Mouse (Mus musculus) G1E (cell line): Measurements from ENCODE around the gene Fblim1. TPM values are rescaled to one million over a fixed set of nuclear protein-coding genes. Genes with fewer than 3 reads are reported as not detected.

Experiments used
- ATAC-seq: 2 replicates; pipeline ENCODE4 v1.8.0; 2016; ENCODE audit warnings: mild to moderate bottlenecking; ENCODE audit not compliant: insufficient number of reproducible peaks, poor library complexity, low FRiP score, severe bottlenecking; ENCODE audit errors: extremely low read depth
- DNase-seq: peaks from one replicate; pipeline ENCODE4 v3.0.0; 2012; ENCODE audit warnings: low spot score
- H3K27me3 ChIP-seq: 2 replicates; pipeline ENCODE4 v1.6.1; 2012; ENCODE audit warnings: mild to moderate bottlenecking, low read length, inconsistent platforms; ENCODE audit not compliant: insufficient read depth
- H3K36me3 ChIP-seq: replicated peaks from 2 replicates; pipeline ENCODE3; 2012; ENCODE audit warnings: mild to moderate bottlenecking, inconsistent platforms
- H3K4me1 ChIP-seq: 2 replicates; pipeline ENCODE4 v1.6.1; 2012; ENCODE audit warnings: low read depth, low read length, inconsistent platforms, mixed read lengths; ENCODE audit not compliant: insufficient read depth
- H3K4me3 ChIP-seq: 2 replicates; pipeline ENCODE4 v1.5.1; 2012; ENCODE audit warnings: low read depth, mild to moderate bottlenecking, inconsistent platforms, low read length, moderate library complexity, mixed read lengths
- H3K9me3 ChIP-seq: replicated peaks from 2 replicates; pipeline ENCODE4 v1.6.1; 2012; ENCODE audit warnings: inconsistent platforms
- CTCF ChIP-seq: IDR thresholded peaks from 2 replicates; pipeline ENCODE4 v1.5.1; 2012; ENCODE audit warnings: low read depth, low read length, inconsistent platforms, mixed read lengths
- GATA1 ChIP-seq: IDR thresholded peaks from 2 replicates; pipeline ENCODE4 v1.6.1; 2012; ENCODE audit warnings: borderline replicate concordance, low read length, inconsistent platforms, mixed read lengths
- GATA2 ChIP-seq: IDR thresholded peaks from 2 replicates; pipeline ENCODE4 v1.6.1; 2012; ENCODE audit warnings: low read depth, low read length, inconsistent platforms, borderline replicate concordance
- POLR2AphosphoS5 ChIP-seq: IDR thresholded peaks from 2 replicates; pipeline ENCODE4 v1.6.1; 2012; ENCODE audit warnings: low read depth, low read length, inconsistent platforms; ENCODE audit not compliant: insufficient replicate concordance
- TAL1 ChIP-seq: conservative IDR thresholded peaks from 2 replicates; pipeline ENCODE4 v1.6.1; 2012; ENCODE audit warnings: low read depth, low read length, inconsistent platforms, mixed read lengths
- polyA plus RNA-seq: library from polyadenylated mRNA; stranded (reverse); fragments of >175 nt; gene quantifications from 2 replicates; pipeline ENCODE4 v1.2.3, GENCODE M21; 2012
- total RNA-seq, 2 experiments: library from RNA; stranded (forward) in 1 of 2; stranded (reverse) in 1 of 2; fragments of 200-1000 nt in 1 of 2; fragments of >200 nt in 1 of 2; fragmentation: Nextera tagmentation in 1 of 2; gene quantifications; 2 replicates each; pipeline ENCODE4 v1.2.3; 2014 to 2017

The Fblim1 gene
- total and polyA plus RNA-seq, 3 experiments: 0.11 TPM; not detected in 2

- ATAC-seq (no peak), DNase-seq (no peak)
- Histone ChIP-seq H3K9me3 (no peaks in the 10 kb centered on the region), H3K4me3 (peak overlapping the region; percentile 12; the same call in 1 of the 2 replicates), H3K36me3 (no peaks in the 10 kb centered on the region), H3K27me3 (peaks cover 22% of the 10 kb centered on the region; the same call in 1 of the 2 replicates), H3K4me1 (no peaks in the 10 kb centered on the region)
- TF ChIP-seq CTCF (no peak), POLR2AphosphoS5 (no peak), GATA1 (no peak), TAL1 (no peak), GATA2 (no peak)
Observed at GRCm38 (mm10) chr4:141581051-141581450, 24.8 kb downstream of the Fblim1 start.

GRCm38 (mm10) chr4:141578833-141579232 is 27.1 kb downstream of the Fblim1 start:
- Histone ChIP-seq H3K36me3 (no peaks in the 10 kb centered on the region), H3K27me3 (peaks cover 18% of the 10 kb centered on the region), H3K9me3 (no peaks in the 10 kb centered on the region), H3K4me1 (no peaks in the 10 kb centered on the region), H3K4me3 (no peak overlapping the region)
- ATAC-seq (peak; percentile 68), DNase-seq (no peak)
- TF ChIP-seq TAL1: no peak
- no peak for TF ChIP-seq GATA2
- TF ChIP-seq POLR2AphosphoS5: no peak
- TF ChIP-seq CTCF: no peak
- no peak for TF ChIP-seq GATA1

DNA sequence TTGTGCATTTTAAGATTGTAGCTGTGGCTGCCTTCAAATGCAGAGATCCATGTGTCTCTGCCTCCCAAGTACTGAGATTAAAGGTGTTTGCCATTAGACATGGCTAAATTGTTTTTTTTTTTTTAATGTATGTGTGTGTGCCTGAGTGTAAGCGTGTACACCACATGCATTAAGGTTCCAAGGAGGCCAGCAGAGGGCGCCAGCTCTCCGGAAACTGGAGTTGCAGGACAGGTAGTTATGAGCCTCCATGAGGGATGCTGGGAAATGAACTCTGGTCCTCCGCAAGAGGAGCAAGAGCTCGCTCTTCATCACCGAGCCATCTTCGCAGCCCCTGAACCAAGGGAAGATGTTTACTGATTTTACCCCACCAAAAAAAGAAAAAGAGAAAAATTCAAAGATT is 29.0 kb downstream of the Fblim1 start:
- H3K36me3 ChIP-seq: no peaks in the 10 kb centered on the region
- H3K9me3 ChIP-seq: no peaks in the 10 kb centered on the region
- H3K4me1 ChIP-seq: no peaks in the 10 kb centered on the region
- H3K27me3 ChIP-seq: peaks cover 22% of the 10 kb centered on the region
- TF ChIP-seq POLR2AphosphoS5 (no peak), GATA2 (no peak), GATA1 (no peak), TAL1 (no peak), CTCF (no peak)
- ATAC-seq (no peak), DNase-seq (no peak)
- H3K4me3 ChIP-seq: no peak overlapping the region

DNA sequence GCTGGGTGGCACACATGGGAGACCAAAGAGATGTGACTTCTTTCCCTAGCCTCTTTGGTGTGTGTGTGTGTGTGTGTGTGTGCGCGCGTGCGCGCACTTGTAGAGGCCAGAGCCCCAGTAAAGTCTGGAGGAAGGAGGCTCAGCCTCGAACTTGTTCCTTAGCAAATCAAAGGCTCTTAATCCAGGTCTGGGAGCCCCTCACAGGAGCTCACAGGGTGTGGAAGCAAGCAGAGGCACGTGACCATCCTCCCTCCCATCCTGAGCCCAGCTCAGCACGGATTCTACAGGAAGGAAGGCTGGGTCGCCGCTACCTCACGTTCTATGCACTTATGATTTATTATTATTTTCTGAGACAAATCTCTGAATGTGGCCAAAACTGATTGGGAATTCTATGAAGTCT is 29.5 kb downstream of the Fblim1 start:
- ATAC-seq (no peak), DNase-seq (no peak)
- Histone ChIP-seq H3K36me3 (no peaks in the 10 kb centered on the region), H3K27me3 (peaks cover 23% of the 10 kb centered on the region), H3K4me1 (no peaks in the 10 kb centered on the region), H3K9me3 (no peaks in the 10 kb centered on the region), H3K4me3 (no peak overlapping the region)
- TF ChIP-seq TAL1: no peak
- no peak for TF ChIP-seq CTCF
- no peak for TF ChIP-seq GATA1

GRCm38 (mm10) chr4:141574789-141575702 is 30.9 kb downstream of the Fblim1 start:
- TF ChIP-seq TAL1 (no peak), GATA1 (no peak), CTCF (peak; percentile 82)

GRCm38 (mm10) chr4:141573359-141573966 is 32.4 kb downstream of the Fblim1 start:
- H3K27me3 ChIP-seq: peaks cover 27% of the 10 kb centered on the region
- DNase-seq: no peak
- H3K9me3 ChIP-seq: no peaks in the 10 kb centered on the region
- no peaks in the 10 kb centered on the region for H3K36me3 ChIP-seq
- TF ChIP-seq TAL1 (no peak), GATA2 (no peak), CTCF (no peak), GATA1 (no peak), POLR2AphosphoS5 (no peak)
- no peaks in the 10 kb centered on the region for H3K4me1 ChIP-seq
- ATAC-seq: no peak
- H3K4me3 ChIP-seq: no peak overlapping the region

More at GRCm38 (mm10) chr4:141574789-141575702, 30.9 kb downstream of the Fblim1 start:
- no peak overlapping the region for H3K4me3 ChIP-seq
- no peaks in the 10 kb centered on the region for H3K36me3 ChIP-seq
- ATAC-seq (no peak), DNase-seq (peak; percentile 61)
- peaks cover 27% of the 10 kb centered on the region for H3K27me3 ChIP-seq
- no peaks in the 10 kb centered on the region for H3K9me3 ChIP-seq
- H3K4me1 ChIP-seq: no peaks in the 10 kb centered on the region
